Mouse (Mus musculus): ENCODE results near the gene A730061H03Rik. TPM values are rescaled to one million over a fixed set of nuclear protein-coding genes. Genes with fewer than 3 reads are reported as not detected.

Gene A730061H03Rik
- total and polyA plus RNA-seq, 2 experiments = 0.42 TPM; not detected in 1

DNA sequence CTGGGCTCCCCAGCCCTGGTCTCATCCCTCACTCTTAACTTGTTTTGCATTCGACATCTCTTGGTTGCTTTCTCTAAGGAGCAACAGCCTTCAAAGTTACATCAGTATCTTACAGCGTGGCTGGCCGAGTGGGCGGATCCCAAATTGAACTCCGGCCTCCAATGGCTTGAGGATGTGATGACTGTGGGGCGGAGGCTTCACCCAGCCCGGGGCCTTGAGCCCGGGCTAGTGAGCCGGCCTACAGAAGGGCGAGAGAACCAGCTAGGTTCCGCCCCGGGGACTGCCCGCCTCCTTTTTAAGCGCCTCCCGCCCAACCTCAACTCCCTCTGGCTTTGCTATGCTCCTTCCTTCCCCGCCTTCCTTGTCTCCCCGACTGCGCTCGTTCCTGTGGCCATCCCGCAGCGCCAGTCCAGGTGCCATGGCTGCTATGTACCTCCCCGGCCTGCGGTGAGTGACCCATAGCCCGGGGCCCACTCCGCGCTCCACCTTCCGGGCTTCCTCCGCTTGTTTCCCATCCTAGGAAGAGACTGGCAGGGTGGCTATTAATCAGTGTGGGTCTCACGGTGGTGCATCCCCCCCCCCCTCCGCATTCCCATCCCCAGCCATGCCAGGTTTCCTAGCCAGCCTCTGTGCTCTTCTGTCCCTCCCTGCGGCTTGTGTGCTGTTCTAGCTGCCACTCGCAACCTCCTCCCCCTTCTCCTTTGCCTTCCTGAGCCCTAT is 20.0 kb downstream of the A730061H03Rik start, which contains the start of gene Pck2:
TSS of gene Pck2 (plus strand) at position 200 of the 720 bp plus-strand sequence.
- H3K4me1 ChIP-seq (ENCODE audit: control insufficient read depth, insufficient read depth, low read length) = no peaks in the 10 kb centered on the region
- 1% methylated on average over 32 of the region's 32 CpGs for WGBS

DNA sequence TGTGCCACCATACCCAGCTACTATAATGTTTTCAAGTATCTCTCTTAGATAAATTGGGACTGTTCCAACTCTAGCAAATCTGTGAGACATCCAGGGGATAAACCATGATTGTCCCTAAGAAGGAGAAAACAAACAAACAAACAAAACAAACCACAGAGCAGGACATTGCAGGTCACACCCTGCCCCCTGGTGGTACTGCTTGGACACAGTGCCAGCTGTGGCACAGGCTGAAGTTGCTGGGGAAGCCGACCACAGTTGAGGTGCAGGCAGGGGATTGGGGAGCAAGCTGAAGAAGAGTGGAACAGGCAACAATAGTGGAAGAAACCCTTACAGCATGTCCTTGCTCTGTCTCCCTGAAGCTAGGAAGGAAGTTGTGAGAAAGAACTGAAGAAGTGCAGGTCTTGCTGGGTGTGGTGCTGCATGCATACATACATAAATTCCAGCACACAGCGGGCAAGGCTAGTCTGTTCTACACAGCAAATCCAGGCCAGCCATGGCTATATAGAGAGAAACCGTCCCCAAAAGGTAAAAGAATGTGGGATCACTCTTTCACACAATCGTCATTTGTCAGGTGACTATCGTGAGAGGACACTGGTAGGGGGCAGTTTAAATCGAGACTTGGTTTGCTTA is 24.0 kb downstream of the A730061H03Rik start:
- DNase-seq (ENCODE audit: extremely low read depth, low read depth, low spot score) = no peak
- Histone ChIP-seq H3K79me2 (ENCODE audit: control insufficient read depth, insufficient read depth, low read length) (no peaks in the 10 kb centered on the region), H3K27ac (replicated peaks; ENCODE audit: insufficient read depth, low read depth, low read length) (no peak overlapping the region), H3K27me3 (ENCODE audit: control insufficient read depth, insufficient read depth, low read length) (no peaks in the 10 kb centered on the region), H3K4me3 (ENCODE audit: insufficient read depth, low read depth, low read length) (no peak overlapping the region), H3K9ac (ENCODE audit: low read depth, low read length) (no peak overlapping the region), H3K4me1 (ENCODE audit: control insufficient read depth, insufficient read depth, low read length) (no peaks in the 10 kb centered on the region), H3K36me3 (ENCODE audit: control insufficient read depth, insufficient read depth, low read length) (no peaks in the 10 kb centered on the region)
- TF ChIP-seq POLR2A (IDR thresholded peaks at IDR 0.05; ENCODE audit: extremely low read depth, insufficient read depth, low read length) = no peak
- TF ChIP-seq CTCF (IDR thresholded peaks at IDR 0.05; ENCODE audit: low read depth, low read length) = peak; percentile 83
- 64% methylated on average over 6 of the region's 6 CpGs for WGBS

More for the DNA sequence above, 20.0 kb downstream of the A730061H03Rik start, which contains the start of gene Pck2:
- TF ChIP-seq CTCF (IDR thresholded peaks at IDR 0.05; ENCODE audit: low read depth, low read length) (no peak), POLR2A (IDR thresholded peaks at IDR 0.05; ENCODE audit: extremely low read depth, insufficient read depth, low read length) (0 out of 2 replicates have a peak, but pooled peaks have one; percentile 21)
- Histone ChIP-seq H3K9ac (ENCODE audit: low read depth, low read length) (peak within 1 kb of the TSS; percentile 61), H3K27me3 (ENCODE audit: control insufficient read depth, insufficient read depth, low read length) (no peaks in the 10 kb centered on the region), H3K79me2 (ENCODE audit: control insufficient read depth, insufficient read depth, low read length) (no peaks in the 10 kb centered on the region), H3K36me3 (ENCODE audit: control insufficient read depth, insufficient read depth, low read length) (no peaks in the 10 kb centered on the region), H3K4me3 (ENCODE audit: insufficient read depth, low read depth, low read length) (peak within 1 kb of the TSS; percentile 74), H3K27ac (replicated peaks; ENCODE audit: insufficient read depth, low read depth, low read length) (no peak within 1 kb of the TSS)
- DNase-seq (ENCODE audit: extremely low read depth, low read depth, low spot score) = peak; percentile 74

DNA sequence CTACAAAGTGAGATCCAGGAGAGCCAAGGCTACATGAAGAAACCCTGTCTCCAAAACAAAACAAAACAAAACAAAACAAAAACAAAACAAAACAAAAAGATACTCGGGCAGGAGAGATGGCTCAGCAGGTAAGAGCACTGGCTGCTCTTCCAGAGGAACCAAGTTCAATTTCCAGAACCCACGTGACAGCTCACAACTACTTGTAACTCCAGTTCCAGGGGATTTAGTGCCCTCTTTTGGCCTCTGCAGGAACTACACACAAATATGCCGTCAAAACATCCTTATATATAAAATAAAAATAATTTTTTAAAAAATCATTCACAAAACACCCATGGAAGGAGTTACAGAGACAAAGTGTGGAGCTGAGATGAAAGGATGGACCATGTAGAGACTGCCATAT is 32.3 kb downstream of the A730061H03Rik start:
- Histone ChIP-seq H3K79me2 (ENCODE audit: control insufficient read depth, insufficient read depth, low read length) (no peaks in the 10 kb centered on the region), H3K4me1 (ENCODE audit: control insufficient read depth, insufficient read depth, low read length) (no peaks in the 10 kb centered on the region), H3K9ac (ENCODE audit: low read depth, low read length) (no peak overlapping the region), H3K4me3 (ENCODE audit: insufficient read depth, low read depth, low read length) (no peak overlapping the region), H3K27me3 (ENCODE audit: control insufficient read depth, insufficient read depth, low read length) (no peaks in the 10 kb centered on the region; the same call in 1 of the 2 replicates), H3K36me3 (ENCODE audit: control insufficient read depth, insufficient read depth, low read length) (no peaks in the 10 kb centered on the region), H3K27ac (replicated peaks; ENCODE audit: insufficient read depth, low read depth, low read length) (no peak overlapping the region)
- TF ChIP-seq POLR2A (IDR thresholded peaks at IDR 0.05; ENCODE audit: extremely low read depth, insufficient read depth, low read length) = no peak
- TF ChIP-seq CTCF (IDR thresholded peaks at IDR 0.05; ENCODE audit: low read depth, low read length) = no peak; the same call in 1 of the 2 replicates
- peak; percentile 86 for DNase-seq (ENCODE audit: extremely low read depth, low read depth, low spot score)
- WGBS = 15% methylated on average over 3 of the region's 3 CpGs

DNA sequence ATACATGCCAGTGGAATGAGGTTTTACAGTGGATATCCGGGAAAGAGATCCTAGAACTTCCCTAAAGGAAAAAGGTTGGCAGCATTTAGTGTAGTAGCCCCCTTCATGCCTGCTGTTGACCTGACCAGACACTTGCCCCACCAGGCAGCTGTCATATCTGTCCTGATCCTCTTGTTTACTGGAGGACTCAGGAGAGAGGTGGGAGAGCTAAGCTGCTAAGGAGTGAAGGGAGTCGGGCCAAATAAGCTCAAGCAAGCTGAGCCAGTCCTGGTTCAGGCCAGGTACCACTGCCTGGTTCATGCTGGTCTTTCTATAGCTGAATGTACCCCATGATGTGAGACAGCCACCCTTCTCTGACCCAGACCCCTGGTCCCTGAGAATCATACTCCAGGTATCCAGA is 33.5 kb downstream of the A730061H03Rik start:
- no peaks in the 10 kb centered on the region for H3K4me1 ChIP-seq (ENCODE audit: control insufficient read depth, insufficient read depth, low read length)
- no peak overlapping the region for H3K9ac ChIP-seq (ENCODE audit: low read depth, low read length)
- H3K36me3 ChIP-seq (ENCODE audit: control insufficient read depth, insufficient read depth, low read length) = no peaks in the 10 kb centered on the region
- 73% methylated on average over 2 of the region's 2 CpGs for WGBS
- no peak overlapping the region for H3K27ac ChIP-seq (replicated peaks; ENCODE audit: insufficient read depth, low read depth, low read length)
- H3K4me3 ChIP-seq (ENCODE audit: insufficient read depth, low read depth, low read length) = no peak overlapping the region
- no peak for TF ChIP-seq POLR2A (IDR thresholded peaks at IDR 0.05; ENCODE audit: extremely low read depth, insufficient read depth, low read length)
- no peak for TF ChIP-seq CTCF (IDR thresholded peaks at IDR 0.05; ENCODE audit: low read depth, low read length)
- H3K27me3 ChIP-seq (ENCODE audit: control insufficient read depth, insufficient read depth, low read length) = no peaks in the 10 kb centered on the region; the same call in 1 of the 2 replicates
- no peaks in the 10 kb centered on the region for H3K79me2 ChIP-seq (ENCODE audit: control insufficient read depth, insufficient read depth, low read length)
- DNase-seq (ENCODE audit: extremely low read depth, low read depth, low spot score) = no peak

DNA sequence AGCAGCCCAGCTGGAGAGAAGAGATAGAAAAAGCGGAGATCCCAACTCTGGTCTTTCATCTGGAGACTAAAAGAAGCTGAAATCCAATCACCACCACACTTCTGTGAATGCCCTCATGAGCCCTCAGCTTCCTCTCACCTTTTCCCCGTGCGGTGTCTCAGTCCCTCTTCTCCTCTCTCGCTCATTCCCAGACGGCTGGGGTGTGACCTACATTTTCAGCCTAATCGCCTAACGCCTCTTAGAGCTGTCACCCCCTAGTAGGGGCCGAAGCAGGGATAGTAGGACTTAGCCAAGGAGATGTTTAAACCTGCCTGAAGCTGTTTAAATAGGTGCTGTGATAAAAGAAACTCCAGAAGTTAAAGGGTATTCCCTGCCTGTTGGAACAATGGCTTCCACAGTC is 35.4 kb downstream of the A730061H03Rik start, which contains the start of gene Nrl:
TSS of gene Nrl (minus strand) at position 197 of the 400 bp plus-strand sequence.
- Histone ChIP-seq H3K27ac (replicated peaks; ENCODE audit: insufficient read depth, low read depth, low read length) (no peak within 1 kb of the TSS), H3K27me3 (ENCODE audit: control insufficient read depth, insufficient read depth, low read length) (peaks cover 10% of the 10 kb centered on the region), H3K9ac (ENCODE audit: low read depth, low read length) (no peak within 1 kb of the TSS), H3K79me2 (ENCODE audit: control insufficient read depth, insufficient read depth, low read length) (no peaks in the 10 kb centered on the region), H3K36me3 (ENCODE audit: control insufficient read depth, insufficient read depth, low read length) (no peaks in the 10 kb centered on the region), H3K4me1 (ENCODE audit: control insufficient read depth, insufficient read depth, low read length) (peaks cover 4% of the 10 kb centered on the region; the same call in 1 of the 2 replicates), H3K4me3 (ENCODE audit: insufficient read depth, low read depth, low read length) (no peak within 1 kb of the TSS)
- WGBS = 55% methylated on average over 8 of the region's 8 CpGs
- TF ChIP-seq POLR2A (IDR thresholded peaks at IDR 0.05; ENCODE audit: extremely low read depth, insufficient read depth, low read length) (no peak), CTCF (IDR thresholded peaks at IDR 0.05; ENCODE audit: low read depth, low read length) (no peak)
- no peak for DNase-seq (ENCODE audit: extremely low read depth, low read depth, low spot score)

Data from liver, adult 2 months (tissue).